Mouse (Mus musculus): Measurements from ENCODE around the gene Ptov1.

- no peak for TF ChIP-seq CTCF (IDR thresholded peaks at IDR 0.05; ENCODE audit: low read depth, low read length)
- TF ChIP-seq GATA1 (IDR thresholded peaks at IDR 0.05; ENCODE audit: borderline replicate concordance, low read length), result no peak
- TF ChIP-seq GATA2 (IDR thresholded peaks at IDR 0.05; ENCODE audit: borderline replicate concordance, low read depth, low read length), result no peak
- TF ChIP-seq POLR2AphosphoS5 (IDR thresholded peaks at IDR 0.05; ENCODE audit: insufficient replicate concordance, low read depth, low read length), result no peak
- TF ChIP-seq TAL1 (conservative IDR thresholded peaks at IDR 0.05; ENCODE audit: low read depth, low read length), result no peak
Observed at GRCm38 (mm10) chr7:44866276-44867009, 3.1 kb downstream of the Ptov1 start.
